Mouse (Mus musculus) stomach, postnatal 0 days (tissue): ENCODE measurements around the gene Abcg5. TPM values are rescaled to one million over a fixed set of nuclear protein-coding genes. Genes with fewer than 3 reads are reported as not detected.
A peak's percentile ranks its signal among the peaks of the same experiment; 100 is the strongest.

Source experiments
- ATAC-seq: fragments of 200-750 bp; cut with Nextera tagmentation; 2 replicates; pipeline ENCODE4 v1.8.0; 2017; ENCODE audit not compliant: low FRiP score, low TSS enrichment
- DNase-seq: peaks from one replicate; pipeline ENCODE4 v3.0.0-alpha.2; 2016; ENCODE audit warnings: low spot score
- H3K27ac ChIP-seq: fragments of 300-500 bp; sonication (generic); replicated peaks from 2 replicates; pipeline ENCODE4 v1.5.1; 2014; ENCODE audit warnings: mild to moderate bottlenecking, control low read depth
- H3K27me3 ChIP-seq: fragments of 300-500 bp; sonication (generic); 2 replicates; pipeline ENCODE4 v1.6.1; 2014; ENCODE audit warnings: low read length; ENCODE audit not compliant: control insufficient read depth, insufficient read depth
- H3K36me3 ChIP-seq: fragments of 300-500 bp; sonication (generic); 2 replicates; pipeline ENCODE4 v1.6.1; 2014; ENCODE audit warnings: low read length, mixed read lengths; ENCODE audit not compliant: control insufficient read depth, insufficient read depth
- H3K4me1 ChIP-seq: fragments of 300-500 bp; sonication (generic); replicated peaks from 2 replicates; pipeline ENCODE4 v1.6.1; 2014; ENCODE audit warnings: antibody characterized with exemption; ENCODE audit not compliant: control insufficient read depth, insufficient read depth
- H3K4me2 ChIP-seq: fragments of 300-500 bp; sonication (generic); replicated peaks from 2 replicates; pipeline ENCODE4 v1.6.1; 2014; ENCODE audit warnings: low read depth, mild to moderate bottlenecking, control low read depth, moderate library complexity
- H3K4me3 ChIP-seq: fragments of 300-500 bp; sonication (generic); 2 replicates; pipeline ENCODE4 v1.5.1; 2014; ENCODE audit warnings: low read depth, low read length, control low read depth
- H3K9ac ChIP-seq: fragments of 300-500 bp; sonication (generic); 2 replicates; pipeline ENCODE4 v1.6.1; 2014; ENCODE audit warnings: mild to moderate bottlenecking, low read length, control low read depth, mixed read lengths
- H3K9me3 ChIP-seq: fragments of 300-500 bp; sonication (generic); 2 replicates; pipeline ENCODE4 v1.6.1; 2016; ENCODE audit warnings: low read length; ENCODE audit not compliant: control insufficient read depth
- CTCF ChIP-seq: IDR thresholded peaks from 2 replicates; pipeline ENCODE4 v1.5.1; 2016; ENCODE audit warnings: antibody characterized with exemption, low read depth, mild to moderate bottlenecking, moderate library complexity
- EP300 ChIP-seq: optimal IDR thresholded peaks from 2 replicates; pipeline ENCODE3; 2016; ENCODE audit warnings: antibody characterized with exemption
- WGBS: fragments of 180-500 bp; shearing (Covaris S2); extraction: QIAGEN DNeasy Blood & Tissue Kit; methylation state at CpG from one replicate; pipeline ENCODE4 v1.1.7; 2014; 5-methylcytosine and 5-hydroxymethylcytosine counted together
- polyA plus RNA-seq: library from polyadenylated mRNA; unstranded; fragments of >200 nt; fragmentation: Nextera tagmentation; extraction: Ambion mirVana; gene quantifications from 2 replicates; pipeline ENCODE4 v1.2.1, GENCODE M21; 2015

The Abcg5 gene
- polyA plus RNA-seq, 1 experiment from 2014 or later: 0.82 TPM

- Histone ChIP-seq H3K9me3 (no peaks in the 10 kb centered on the region), H3K4me3 (no peak overlapping the region), H3K9ac (no peak overlapping the region), H3K27ac (no peak overlapping the region), H3K4me2 (no peak overlapping the region), H3K36me3 (peaks cover 2% of the 10 kb centered on the region; the same call in 1 of the 2 replicates), H3K4me1 (no peaks in the 10 kb centered on the region), H3K27me3 (no peaks in the 10 kb centered on the region)
- ATAC-seq (no peak), DNase-seq (no peak)
- TF ChIP-seq EP300: no peak
- 83% methylated on average over 4 of the region's 4 CpGs for WGBS
Observed at GRCm38 (mm10) chr17:84647630-84648029, 35.2 kb downstream of the Abcg5 start.

DNA sequence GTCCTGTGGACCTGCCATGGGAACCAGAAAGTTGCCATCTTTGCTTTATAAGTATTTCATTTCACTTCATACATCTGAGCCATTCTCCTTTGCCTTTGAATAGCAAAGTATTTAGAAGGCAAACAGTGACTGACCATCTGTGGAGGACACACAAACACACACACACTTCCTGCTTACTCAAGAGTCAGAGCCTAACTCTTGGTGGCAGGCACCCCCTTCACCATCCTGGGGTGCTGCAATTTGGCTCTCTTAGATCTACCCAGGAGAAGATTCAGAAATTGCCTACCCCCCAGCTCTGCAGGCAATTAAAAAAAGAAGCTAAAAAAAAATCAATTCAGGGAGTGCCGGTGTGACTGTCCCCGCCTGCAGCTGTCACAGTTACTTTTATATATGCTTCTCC lies 36.3 kb downstream of the Abcg5 start:
- 58% methylated on average over 2 of the region's 2 CpGs for WGBS

GRCm38 (mm10) chr17:84645894-84646293 lies 36.9 kb downstream of the Abcg5 start:
- DNase-seq (no peak), ATAC-seq (no peak)
- no peaks in the 10 kb centered on the region for H3K4me1 ChIP-seq
- H3K9me3 ChIP-seq: no peaks in the 10 kb centered on the region
- H3K4me3 ChIP-seq: no peak overlapping the region
- H3K36me3 ChIP-seq: 0 out of 2 replicates have a peak, but pooled peaks cover 2% of the 10 kb centered on the region
- H3K9ac ChIP-seq: no peak overlapping the region
- no peaks in the 10 kb centered on the region for H3K27me3 ChIP-seq
- H3K4me2 ChIP-seq: no peak overlapping the region
- 34% methylated on average over 3 of the region's 7 CpGs for WGBS
- H3K27ac ChIP-seq: no peak overlapping the region
- TF ChIP-seq CTCF (no peak), EP300 (no peak)

More for the DNA sequence above, 36.3 kb downstream of the Abcg5 start:
- no peaks in the 10 kb centered on the region for H3K4me1 ChIP-seq
- TF ChIP-seq EP300: no peak
- 0 out of 2 replicates have a peak, but pooled peaks cover 2% of the 10 kb centered on the region for H3K36me3 ChIP-seq
- H3K4me3 ChIP-seq: no peak overlapping the region
- ATAC-seq: no peak
- no peaks in the 10 kb centered on the region for H3K9me3 ChIP-seq
- H3K9ac ChIP-seq: no peak overlapping the region
- no peak for DNase-seq
- H3K4me2 ChIP-seq: no peak overlapping the region
- H3K27me3 ChIP-seq: no peaks in the 10 kb centered on the region
- no peak overlapping the region for H3K27ac ChIP-seq

- DNase-seq (no peak), ATAC-seq (no peak)
- no peaks in the 10 kb centered on the region for H3K4me1 ChIP-seq
- H3K9me3 ChIP-seq: no peaks in the 10 kb centered on the region
- TF ChIP-seq EP300: no peak
- no peak for TF ChIP-seq CTCF
- H3K27me3 ChIP-seq: no peaks in the 10 kb centered on the region
- H3K4me2 ChIP-seq: no peak overlapping the region
- 50% methylated on average over 9 of the region's 9 CpGs for WGBS
- H3K4me3 ChIP-seq: no peak overlapping the region
- no peaks in the 10 kb centered on the region for H3K36me3 ChIP-seq
- no peak overlapping the region for H3K27ac ChIP-seq
- H3K9ac ChIP-seq: no peak overlapping the region
Observed at GRCm38 (mm10) chr17:84645119-84645518, 37.7 kb downstream of the Abcg5 start.

DNA sequence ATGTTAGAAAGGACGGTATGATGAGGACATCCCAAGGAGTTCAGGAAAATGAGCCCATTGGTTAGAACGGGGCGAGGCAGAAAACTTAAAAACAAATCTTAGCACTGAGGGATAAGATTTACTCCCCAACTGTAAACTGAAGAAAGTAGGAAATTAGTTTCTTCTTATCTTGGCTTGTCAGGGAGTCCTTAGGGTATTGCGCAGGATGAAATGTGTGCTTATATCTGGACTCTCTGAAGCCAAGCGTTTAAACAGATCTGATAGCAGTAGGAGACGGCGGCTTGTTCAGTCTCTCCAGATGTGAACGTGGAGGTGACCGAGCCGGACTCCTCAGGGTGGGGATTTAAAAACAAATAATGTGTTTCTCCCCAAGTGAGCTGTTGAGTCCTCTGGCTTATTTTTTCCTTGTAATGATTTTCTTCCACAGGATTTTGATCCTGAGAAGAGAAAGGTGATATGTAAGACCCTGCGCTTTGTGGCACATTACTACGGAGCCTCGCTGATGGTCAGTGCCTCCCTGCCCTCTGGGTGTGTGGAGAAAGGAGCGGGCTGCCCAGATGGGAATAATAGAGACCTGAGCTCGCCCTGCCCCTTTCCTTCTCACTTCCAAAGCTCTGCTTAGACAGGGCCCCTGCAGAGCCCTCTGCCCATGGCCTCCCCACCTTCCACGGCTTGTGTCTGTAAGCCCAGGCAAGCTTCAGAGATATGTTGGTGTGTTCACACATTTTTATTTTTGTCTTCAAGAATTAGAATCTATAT lies 38.3 kb downstream of the Abcg5 start:
- no peaks in the 10 kb centered on the region for H3K36me3 ChIP-seq
- H3K27me3 ChIP-seq: no peaks in the 10 kb centered on the region
- no peaks in the 10 kb centered on the region for H3K9me3 ChIP-seq
- H3K4me3 ChIP-seq: no peak overlapping the region
- TF ChIP-seq CTCF (no peak), EP300 (no peak)
- 0 out of 2 replicates have a peak overlapping the region, but pooled peaks have one; percentile 11 for H3K4me2 ChIP-seq
- 59% methylated on average over 16 of the region's 16 CpGs for WGBS
- no peak overlapping the region for H3K9ac ChIP-seq
- 0 out of 2 replicates have a peak, but pooled peaks have one; percentile 24 for ATAC-seq
- H3K4me1 ChIP-seq: no peaks in the 10 kb centered on the region
- DNase-seq: no peak
- H3K27ac ChIP-seq: no peak overlapping the region

DNA sequence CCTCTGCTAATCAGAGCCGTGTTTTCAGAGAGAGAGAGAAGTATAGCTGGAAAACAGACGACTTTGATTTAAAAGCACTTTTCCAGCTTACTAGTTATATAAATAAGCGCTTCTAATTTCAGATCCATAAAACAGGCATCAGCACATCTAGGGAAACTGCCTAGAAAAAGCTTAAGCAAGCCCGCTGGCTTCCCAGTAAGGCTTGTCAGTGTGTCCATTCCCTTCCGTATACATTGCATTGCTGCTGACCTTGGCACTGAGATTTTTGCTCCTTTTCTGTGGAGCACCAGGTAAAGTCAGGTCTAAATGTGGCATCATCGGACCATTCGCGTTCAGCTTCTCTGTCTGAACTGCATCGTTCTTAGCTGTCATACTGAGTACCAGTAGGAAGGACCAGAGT lies 40.5 kb downstream of the Abcg5 start:
- H3K4me1 ChIP-seq: no peaks in the 10 kb centered on the region
- no peak overlapping the region for H3K4me2 ChIP-seq
- DNase-seq: no peak
- H3K9me3 ChIP-seq: no peaks in the 10 kb centered on the region
- H3K27me3 ChIP-seq: no peaks in the 10 kb centered on the region
- H3K4me3 ChIP-seq: no peak overlapping the region
- ATAC-seq: no peak
- no peaks in the 10 kb centered on the region for H3K36me3 ChIP-seq
- H3K27ac ChIP-seq: no peak overlapping the region
- H3K9ac ChIP-seq: no peak overlapping the region
- WGBS: 73% methylated on average over 9 of the region's 9 CpGs
- TF ChIP-seq CTCF (no peak), EP300 (no peak)
